Mouse (Mus musculus) neural tube, embryonic 13.5 days (tissue): ENCODE results near the gene 4933406M09Rik. TPM values are rescaled to one million over a fixed set of nuclear protein-coding genes. Genes with fewer than 3 reads are reported as not detected.

Experiments
- polyA plus RNA-seq: library from polyadenylated mRNA; unstranded; fragments of >200 nt; fragmentation: Nextera tagmentation; extraction: Ambion mirVana; gene quantifications from 2 replicates; pipeline ENCODE4 v1.2.1, GENCODE M21; 2015

Gene 4933406M09Rik
- polyA plus RNA-seq, 1 experiment from 2014 or later, result not detected

Other genes with a start within 250 kb of the 4933406M09Rik start
- 1.9 and 2.8 TPM in 2 replicates for gene Chil1, start 203.8 kb upstream of the 4933406M09Rik start, polyA plus RNA-seq
- gene Mybph, start 192.5 kb upstream of the 4933406M09Rik start, polyA plus RNA-seq, result 2.9 and 8.5 TPM in 2 replicates
- gene Adora1, start 150.5 kb upstream of the 4933406M09Rik start, polyA plus RNA-seq, result 11.1 and 12.8 TPM in 2 replicates
- gene Myog, start 96.0 kb upstream of the 4933406M09Rik start, polyA plus RNA-seq, result 5.2 and 21.7 TPM in 2 replicates
- 10.9 and 11.7 TPM in 2 replicates for gene Ppfia4, start 53.0 kb upstream of the 4933406M09Rik start, polyA plus RNA-seq
- gene Tmem183a, start 24.0 kb upstream of the 4933406M09Rik start, polyA plus RNA-seq, result 105 and 117 TPM in 2 replicates
- 24.7 and 25.4 TPM in 2 replicates for gene Cyb5r1, start 19.6 kb downstream of the 4933406M09Rik start, polyA plus RNA-seq
- gene Adipor1, start 29.4 kb downstream of the 4933406M09Rik start, polyA plus RNA-seq, result 79.7 and 84.0 TPM in 2 replicates
- 31.4 and 35.5 TPM in 2 replicates for gene Klhl12, start 69.6 kb downstream of the 4933406M09Rik start, polyA plus RNA-seq
- 65.1 and 67.4 TPM in 2 replicates for gene Rabif, start 108.7 kb downstream of the 4933406M09Rik start, polyA plus RNA-seq
- gene Mgat4e, start 163.7 kb downstream of the 4933406M09Rik start, polyA plus RNA-seq, result not detected in 2 replicates
- gene Kdm5b, start 174.2 kb downstream of the 4933406M09Rik start, polyA plus RNA-seq, result 90.2 and 98.9 TPM in 2 replicates